Mouse (Mus musculus) thymus, adult 2 months (tissue): ENCODE measurements at regions not wholly inside any gene's neighbourhood (a gene's known extent, or its start where the extent isn't known, plus 50 kb on each side); places are given as distances from the start of the nearest gene placed in this dataset.

Experiments
- CTCF ChIP-seq: fragments of 200-500 bp; IDR thresholded peaks from 2 replicates; pipeline ENCODE4 v1.5.1; 2012; ENCODE audit warnings: mild to moderate bottlenecking, control low read depth, low read length, moderate library complexity, borderline replicate concordance; ENCODE audit not compliant: control insufficient read depth, poor library complexity, insufficient read depth; ENCODE audit errors: extremely low read depth
- POLR2A ChIP-seq: fragments of 200-500 bp; IDR thresholded peaks from 2 replicates; pipeline ENCODE4 v1.6.1; 2012; ENCODE audit warnings: mild to moderate bottlenecking, low read length, control low read depth, moderate library complexity; ENCODE audit not compliant: control insufficient read depth, poor library complexity, insufficient read depth; ENCODE audit errors: extremely low read depth

DNA sequence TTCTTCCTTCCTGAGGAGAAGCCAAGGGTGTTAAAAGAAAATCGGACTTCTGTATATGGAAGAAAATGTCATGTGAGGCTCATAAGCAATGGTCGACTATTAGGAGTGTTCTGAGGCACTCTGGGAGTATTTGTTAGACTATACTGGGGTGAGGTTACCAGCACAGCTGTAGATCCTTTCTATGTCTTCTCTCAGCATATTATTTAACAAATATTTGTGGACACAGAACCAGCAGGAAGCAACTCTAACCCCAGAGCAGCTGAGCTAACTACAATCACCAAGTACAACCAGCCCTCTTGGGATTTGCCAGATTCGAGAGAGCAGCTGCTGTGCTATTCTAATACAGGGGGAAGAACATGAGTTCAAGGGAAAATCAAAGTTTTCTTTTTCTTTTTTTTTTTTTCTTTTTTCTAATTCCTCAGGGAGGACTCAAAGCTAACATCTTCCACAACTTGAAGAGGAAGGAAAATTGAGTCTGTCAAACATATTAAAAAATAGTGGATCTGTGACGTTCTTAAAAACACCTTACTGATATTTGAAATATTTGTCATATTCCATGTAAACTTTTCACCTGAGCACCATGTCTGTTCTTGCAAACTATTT is 933.3 kb upstream of the Cited2 start:
- TF ChIP-seq CTCF (no peak), POLR2A (no peak)
